Mouse (Mus musculus) brain, embryonic 14.5 days (tissue): Measurements from ENCODE around the gene Cxcr5.

Experiments
- CTCF ChIP-seq: fragments of 200-500 bp; IDR thresholded peaks from 2 replicates; pipeline ENCODE4 v1.5.1; 2012; ENCODE audit warnings: inconsistent platforms, mild to moderate bottlenecking, moderate library complexity, borderline replicate concordance; ENCODE audit not compliant: insufficient read depth, insufficient read length; ENCODE audit errors: extremely low read depth
- POLR2A ChIP-seq: fragments of 200-500 bp; IDR thresholded peaks from 2 replicates; pipeline ENCODE4 v1.6.1; 2012; ENCODE audit warnings: mild to moderate bottlenecking, inconsistent platforms, borderline replicate concordance; ENCODE audit not compliant: poor library complexity, insufficient read depth, insufficient read length, severe bottlenecking; ENCODE audit errors: extremely low read depth

- TF ChIP-seq POLR2A (no peak), CTCF (no peak)
Observed at GRCm38 (mm10) chr9:44524235-44524826, 37.3 kb downstream of the Cxcr5 start.
